Mouse (Mus musculus) left cerebral cortex, adult 9 months (tissue): ENCODE measurements around the gene Epb41l3.

ENCODE experiments used
- DNase-seq, 2 experiments: peaks; one replicate each; pipeline ENCODE4 v3.0.0; 2022; ENCODE audit warnings: low spot score in 2 of 2

Epb41l3 gene

GRCm38 (mm10) chr17:69237172-69237571, 161.7 kb downstream of the Epb41l3 start:
- no peak for DNase-seq

- no peak for DNase-seq
These were observed 163.4 kb downstream of the Epb41l3 start for GRCm38 (mm10) chr17:69238810-69239373.

- DNase-seq, result no peak
These were observed 163.9 kb downstream of the Epb41l3 start for GRCm38 (mm10) chr17:69239423-69239822.

DNA sequence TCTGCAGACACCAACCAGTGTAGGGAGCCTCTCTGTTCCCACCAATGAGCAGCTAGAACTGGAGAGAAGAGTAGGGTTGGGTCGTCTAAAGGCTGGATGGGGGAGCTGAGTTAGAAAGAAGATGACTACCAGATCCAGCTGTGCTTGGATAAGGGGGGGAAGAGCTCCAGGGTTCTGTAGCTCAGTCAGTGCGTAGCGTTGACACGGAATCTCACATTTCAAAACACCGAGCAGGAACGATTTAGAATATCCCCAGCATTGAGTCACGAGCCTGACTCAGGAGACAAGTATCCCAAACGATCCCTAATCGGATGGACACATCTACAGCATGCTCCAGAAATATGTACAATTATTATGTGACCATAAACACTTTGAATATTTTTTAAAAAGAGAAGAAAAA, 180.4 kb downstream of the Epb41l3 start:
- no peak for DNase-seq

DNA sequence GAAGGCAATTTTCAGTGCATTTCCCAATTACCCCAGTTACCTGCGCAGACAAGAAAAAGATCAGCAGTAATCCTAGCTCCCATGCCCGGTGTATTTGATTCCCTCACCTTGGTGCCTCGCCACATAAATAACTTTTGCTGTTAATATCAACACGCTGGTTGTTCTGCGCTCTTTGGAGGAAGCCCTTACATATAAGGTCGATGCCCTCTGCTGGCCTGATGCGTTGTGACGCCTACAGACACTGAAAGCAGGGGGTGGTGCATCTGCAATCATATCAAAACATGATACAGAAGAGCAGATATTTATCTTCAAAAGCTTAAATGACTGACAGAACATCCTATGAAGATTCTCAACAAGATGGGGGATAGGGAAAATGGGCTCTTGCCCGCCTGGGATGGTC, 181.0 kb downstream of the Epb41l3 start:
- DNase-seq, result no peak

DNA sequence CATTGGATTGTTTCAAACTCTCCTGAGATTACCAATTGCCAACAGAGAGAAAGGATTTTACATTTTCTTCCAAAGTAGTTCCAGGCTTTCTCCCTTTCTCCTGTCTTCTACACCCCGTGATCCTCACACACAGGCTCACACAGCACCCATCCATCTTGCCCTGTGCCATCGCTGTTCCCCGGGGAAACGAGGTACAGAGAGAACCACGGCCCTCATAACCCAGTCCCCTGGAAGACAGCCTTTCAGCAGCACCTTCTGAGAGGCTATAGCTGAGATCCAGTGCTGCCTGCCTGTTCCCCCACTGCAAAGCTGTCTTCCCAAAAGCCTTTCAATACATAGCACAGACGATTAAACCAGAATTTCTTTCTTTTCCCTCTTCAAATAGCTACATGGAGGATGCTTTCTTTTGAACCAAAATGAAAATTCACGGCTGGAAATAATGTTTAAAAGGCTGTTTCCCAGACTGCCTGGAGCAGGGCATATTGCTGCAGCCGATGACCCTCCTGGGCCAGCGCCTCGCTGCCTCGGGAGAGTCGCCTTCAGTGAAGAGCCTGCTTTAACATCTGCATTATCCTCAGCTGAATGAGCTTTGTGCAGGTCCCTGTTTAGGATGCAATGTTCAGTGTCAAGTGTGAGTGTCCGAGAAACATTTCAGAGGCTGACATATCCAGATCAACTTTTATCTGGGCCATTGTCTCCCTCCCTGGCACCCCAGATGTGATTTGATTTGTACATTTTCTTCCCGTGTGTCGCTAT, 188.5 kb downstream of the Epb41l3 start:
- DNase-seq, result no peak

DNA sequence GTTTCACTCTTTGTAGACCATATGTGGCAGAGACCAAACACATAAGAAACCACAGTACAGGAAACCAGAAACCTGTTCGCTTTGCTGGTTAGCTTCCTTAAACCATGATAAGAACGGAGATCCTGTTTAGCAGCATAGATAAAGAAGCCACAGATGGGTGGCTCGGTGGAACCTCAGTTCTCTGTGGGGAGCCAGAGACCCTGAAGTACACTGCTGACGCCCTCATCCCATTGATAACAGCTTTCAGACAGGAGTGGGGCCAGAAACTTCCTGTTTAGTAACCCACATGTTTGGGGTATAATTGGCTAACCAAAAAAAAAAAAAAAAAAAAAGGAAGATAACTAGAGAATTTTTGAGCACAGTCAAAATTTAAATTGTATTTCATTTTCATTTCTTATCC, 189.7 kb downstream of the Epb41l3 start:
- no peak for DNase-seq

GRCm38 (mm10) chr17:69265759-69266463, 190.4 kb downstream of the Epb41l3 start:
- DNase-seq, result no peak

GRCm38 (mm10) chr17:69266936-69267335, 191.5 kb downstream of the Epb41l3 start:
- no peak for DNase-seq

DNA sequence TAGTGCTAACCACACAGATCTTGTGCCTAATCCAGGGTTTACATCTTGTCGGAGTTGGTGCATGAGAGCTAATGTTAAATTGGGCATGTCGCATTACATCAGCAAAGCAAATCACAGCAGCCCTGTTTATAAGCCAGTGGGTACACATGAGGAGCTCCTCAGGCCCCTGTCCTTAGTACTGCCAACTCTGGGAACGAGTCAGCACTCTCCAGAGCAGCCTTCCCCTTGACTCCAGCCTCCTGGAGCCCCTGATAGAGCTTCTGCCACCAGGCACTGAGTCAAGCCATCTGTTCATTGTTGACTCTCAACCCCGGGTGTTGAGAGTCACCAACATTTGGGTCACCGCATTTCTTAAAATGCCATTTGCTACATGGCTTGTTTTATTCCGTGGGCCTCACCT, 192.0 kb downstream of the Epb41l3 start:
- no peak for DNase-seq

DNA sequence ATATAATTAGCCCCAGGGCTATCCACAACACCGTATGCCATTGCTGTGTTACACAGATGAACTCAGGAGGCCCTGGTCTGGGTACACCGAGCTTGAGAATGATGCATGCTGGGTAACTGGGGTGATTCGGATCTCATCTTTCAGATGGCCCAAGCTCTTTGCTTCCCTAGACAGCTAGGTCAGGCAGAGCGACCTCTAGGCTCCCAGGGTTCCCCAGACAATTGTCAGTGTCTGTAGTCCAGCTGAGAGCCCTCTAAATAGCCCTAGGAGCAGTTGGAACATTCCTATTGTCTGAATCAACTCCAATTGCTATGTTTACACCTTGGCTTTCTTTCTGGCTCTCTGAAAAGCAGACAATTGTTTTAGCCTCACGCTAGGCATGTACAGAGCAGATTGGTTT, 201.9 kb downstream of the Epb41l3 start:
- no peak for DNase-seq

DNA sequence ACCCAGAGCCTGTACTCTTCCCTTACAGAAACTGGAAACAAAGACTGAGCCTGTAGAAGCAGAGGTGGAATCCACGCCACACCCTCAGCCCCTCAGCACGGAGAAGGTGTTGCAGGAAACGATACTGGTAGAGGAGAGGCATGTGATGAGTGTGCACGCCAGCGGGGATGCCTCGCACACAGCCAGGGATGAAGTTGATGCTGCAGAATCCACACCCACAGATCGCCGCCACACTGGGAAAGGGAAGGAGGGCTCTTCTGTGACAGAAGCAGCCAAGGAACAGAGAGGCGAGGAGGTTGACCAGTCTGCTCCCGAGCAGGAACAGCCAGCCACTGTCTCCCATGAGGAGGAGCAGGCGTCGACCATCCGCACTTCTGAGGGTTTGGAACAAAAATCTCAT, 209.0 kb downstream of the Epb41l3 start:
- DNase-seq, result no peak

- DNase-seq, result no peak
These were observed 212.6 kb downstream of the Epb41l3 start for GRCm38 (mm10) chr17:69288130-69288529.

DNA sequence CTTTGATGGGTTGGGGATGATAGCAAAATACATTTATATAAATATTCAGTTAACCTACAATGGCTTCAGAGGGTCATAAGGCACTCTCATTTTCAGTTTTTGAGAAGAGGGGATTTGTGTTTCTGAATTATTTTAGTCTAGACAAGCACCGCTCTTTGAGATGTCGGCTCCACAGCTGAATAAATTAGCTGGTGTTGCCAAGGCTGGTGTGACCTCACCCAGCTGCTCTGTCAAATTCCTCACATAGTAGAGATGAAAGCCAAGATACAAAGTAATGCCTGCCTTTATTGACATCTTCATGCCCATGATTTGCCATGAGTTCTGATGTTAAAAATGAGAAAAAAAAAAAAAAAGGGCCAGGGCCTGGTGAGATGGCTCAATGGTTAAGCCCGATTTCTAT, 214.8 kb downstream of the Epb41l3 start:
- no peak for DNase-seq

DNA sequence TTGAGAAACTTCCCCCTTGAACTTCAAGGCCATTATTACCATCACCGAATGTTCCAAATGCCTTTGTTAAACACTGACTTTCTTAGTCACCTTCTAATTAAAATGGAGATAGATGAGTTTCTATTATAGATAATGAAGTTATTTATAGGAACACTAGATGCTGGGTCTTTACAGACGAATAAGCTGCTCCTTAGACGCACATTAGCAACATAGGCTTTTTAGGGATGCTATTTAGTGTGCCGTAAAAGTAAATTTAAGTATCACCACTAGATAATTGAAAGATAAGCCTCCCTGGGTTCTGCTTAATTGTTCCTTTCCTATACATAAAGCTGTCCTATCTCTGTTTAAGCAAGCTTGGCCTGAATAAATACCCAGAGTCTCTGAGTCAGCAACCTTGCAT, 226.1 kb downstream of the Epb41l3 start:
- DNase-seq, result no peak

- peak in 1 of 2 experiments; percentile 32 for DNase-seq
These were observed 228.2 kb downstream of the Epb41l3 start for GRCm38 (mm10) chr17:69303579-69304274.

GRCm38 (mm10) chr17:69307636-69308035, 232.2 kb downstream of the Epb41l3 start:
- DNase-seq, result no peak

GRCm38 (mm10) chr17:69309872-69310271, 234.4 kb downstream of the Epb41l3 start:
- no peak for DNase-seq

GRCm38 (mm10) chr17:69320496-69320895, 245.0 kb downstream of the Epb41l3 start:
- no peak for DNase-seq

DNA sequence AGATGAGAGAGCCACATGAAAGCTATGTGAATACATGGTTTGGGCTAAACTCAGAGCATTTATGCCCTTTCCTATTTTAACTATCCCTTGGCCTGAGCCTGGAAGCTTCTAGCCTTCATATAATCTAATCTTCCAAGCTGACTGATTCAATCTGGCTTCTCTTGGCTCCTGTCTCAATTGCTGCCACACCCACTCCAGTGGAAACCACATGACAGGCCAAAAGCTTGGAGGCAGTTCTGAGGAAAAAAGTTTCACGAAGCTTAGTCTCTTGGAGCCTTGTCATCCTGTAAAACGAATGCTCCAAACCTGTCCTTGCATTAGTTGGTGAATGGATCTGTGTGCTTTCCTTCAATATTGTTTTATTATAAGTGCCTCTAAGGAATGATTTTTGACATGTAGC, 247.2 kb downstream of the Epb41l3 start:
- no peak for DNase-seq
